Mouse (Mus musculus): ENCODE results near the gene Fgd3. TPM values are rescaled to one million over a fixed set of nuclear protein-coding genes. Genes with fewer than 3 reads are reported as not detected.

Gene Fgd3
- polyA plus RNA-seq, 1 experiment from 2014 or later: 1.2 TPM

Other genes with a start within 250 kb of the Fgd3 start
- gene Wnk2, start 172.3 kb downstream of the Fgd3 start, polyA plus RNA-seq (2015; fragmentation: Nextera tagmentation; extraction: Ambion mirVana): 2.9 and 3.5 TPM in 2 replicates
- 60.0 and 63.3 TPM in 2 replicates for gene Ninj1, start 132.8 kb downstream of the Fgd3 start, polyA plus RNA-seq (2015; fragmentation: Nextera tagmentation; extraction: Ambion mirVana)
- 53.2 and 58.8 TPM in 2 replicates for gene Card19, start 104.3 kb downstream of the Fgd3 start, polyA plus RNA-seq (2015; fragmentation: Nextera tagmentation; extraction: Ambion mirVana)
- gene Susd3, start 71.6 kb downstream of the Fgd3 start, polyA plus RNA-seq (2015; fragmentation: Nextera tagmentation; extraction: Ambion mirVana): 1.2 and 1.3 TPM in 2 replicates
- 14.7 and 15.7 TPM in 2 replicates for gene Bicd2, start 21.3 kb upstream of the Fgd3 start, polyA plus RNA-seq (2015; fragmentation: Nextera tagmentation; extraction: Ambion mirVana)
- gene Ippk, start 100.9 kb upstream of the Fgd3 start, polyA plus RNA-seq (2015; fragmentation: Nextera tagmentation; extraction: Ambion mirVana): 18.0 and 19.9 TPM in 2 replicates
- gene Tes3-ps, start 173.0 kb upstream of the Fgd3 start, polyA plus RNA-seq (2015; fragmentation: Nextera tagmentation; extraction: Ambion mirVana): 0.56 and 0.67 TPM in 2 replicates
- gene Ecm2, start 184.5 kb upstream of the Fgd3 start, polyA plus RNA-seq (2015; fragmentation: Nextera tagmentation; extraction: Ambion mirVana): 0.62 and 0.82 TPM in 2 replicates
- 25.7 and 27.1 TPM in 2 replicates for gene Aspn, start 224.1 kb upstream of the Fgd3 start, polyA plus RNA-seq (2015; fragmentation: Nextera tagmentation; extraction: Ambion mirVana)